Mouse (Mus musculus) kidney, postnatal 0 days (tissue): ENCODE data around the gene Inhba. TPM values are rescaled to one million over a fixed set of nuclear protein-coding genes. Genes with fewer than 3 reads are reported as not detected.

Experiments
- ATAC-seq: fragments of 200-750 bp; cut with Nextera tagmentation; replicated peaks from 2 replicates; pipeline ENCODE4 v1.8.0; 2017; ENCODE audit warnings: low read depth, moderate number of reproducible peaks, moderate TSS enrichment, moderate library complexity; ENCODE audit not compliant: low FRiP score
- DNase-seq: peaks from one replicate; pipeline ENCODE4 v3.0.0-alpha.2; 2016; ENCODE audit warnings: low spot score
- H3K27ac ChIP-seq: fragments of 300-500 bp; sonication (generic); 2 replicates; pipeline ENCODE4 v1.5.1; 2014; ENCODE audit warnings: mild to moderate bottlenecking
- H3K27me3 ChIP-seq: fragments of 300-500 bp; sonication (generic); 2 replicates; pipeline ENCODE4 v1.6.1; 2014; ENCODE audit warnings: low read length, mixed read lengths; ENCODE audit not compliant: insufficient read depth
- H3K36me3 ChIP-seq: fragments of 300-500 bp; sonication (generic); 2 replicates; pipeline ENCODE4 v1.6.1; 2014; ENCODE audit warnings: low read length, mixed read lengths; ENCODE audit not compliant: insufficient read depth
- H3K4me1 ChIP-seq: fragments of 300-500 bp; sonication (generic); replicated peaks from 2 replicates; pipeline ENCODE4 v1.6.1; 2014; ENCODE audit warnings: antibody characterized with exemption, low read length, mixed read lengths; ENCODE audit not compliant: insufficient read depth
- H3K4me2 ChIP-seq: fragments of 300-500 bp; sonication (generic); 2 replicates; pipeline ENCODE4 v1.6.1; 2014; ENCODE audit warnings: mild to moderate bottlenecking, low read length, moderate library complexity, mixed read lengths
- H3K4me3 ChIP-seq: fragments of 300-500 bp; sonication (generic); replicated peaks from 2 replicates; pipeline ENCODE4 v1.5.1; 2014; ENCODE audit warnings: low read depth, low read length
- H3K9ac ChIP-seq: fragments of 300-500 bp; sonication (generic); 2 replicates; pipeline ENCODE4 v1.6.1; 2014; ENCODE audit warnings: low read depth, low read length
- H3K9me3 ChIP-seq: fragments of 300-500 bp; sonication (generic); replicated peaks from 2 replicates; pipeline ENCODE4 v1.6.1; 2016; ENCODE audit warnings: low read length, inconsistent platforms, mixed read lengths
- CTCF ChIP-seq: IDR thresholded peaks from 2 replicates; pipeline ENCODE4 v1.5.1; 2016; ENCODE audit warnings: antibody characterized with exemption, low read depth, mild to moderate bottlenecking, moderate library complexity
- WGBS: fragments of 180-500 bp; shearing (Covaris S2); extraction: QIAGEN DNeasy Blood & Tissue Kit; methylation state at CpG from one replicate; pipeline ENCODE4 v1.1.7; 2014; 5-methylcytosine and 5-hydroxymethylcytosine counted together
- polyA plus RNA-seq: library from polyadenylated mRNA; unstranded; fragments of >200 nt; fragmentation: Nextera tagmentation; extraction: Ambion mirVana; gene quantifications from 2 replicates; pipeline ENCODE4 v1.2.1, GENCODE M21; 2015

Gene Inhba
- polyA plus RNA-seq, result 0.33 and 0.47 TPM in 2 replicates

- Histone ChIP-seq H3K9ac (peak within 1 kb of the TSS; percentile 53), H3K4me3 (peak within 1 kb of the TSS; percentile 51), H3K27ac (no peak within 1 kb of the TSS), H3K4me2 (peak within 1 kb of the TSS; percentile 82), H3K4me1 (0 out of 2 replicates have a peak, but pooled peaks cover 5% of the 10 kb centered on the region), H3K36me3 (no peaks in the 10 kb centered on the region), H3K27me3 (peaks cover 9% of the 10 kb centered on the region; the same call in 1 of the 2 replicates), H3K9me3 (no peaks in the 10 kb centered on the region)
- DNase-seq (peak; percentile 42), ATAC-seq (peak; percentile 30)
- WGBS, result 8% methylated on average over 31 of the region's 31 CpGs
- TF ChIP-seq CTCF, result no peak
Measured at GRCm38 (mm10) chr13:16011372-16012242, at the start of gene Inhba. Inhba (plus strand) TSS chr13:16011851.

- no peak overlapping the region for H3K4me2 ChIP-seq
- whole genome bisulfite sequencing, result 96% methylated on average over 1 of the region's 1 CpGs
- H3K9me3 ChIP-seq, result no peaks in the 10 kb centered on the region
- TF ChIP-seq CTCF, result no peak
- H3K4me1 ChIP-seq, result no peaks in the 10 kb centered on the region
- no peak overlapping the region for H3K27ac ChIP-seq
- H3K9ac ChIP-seq, result no peak overlapping the region
- ATAC-seq (no peak), DNase-seq (no peak)
- H3K36me3 ChIP-seq, result no peaks in the 10 kb centered on the region
- no peak overlapping the region for H3K4me3 ChIP-seq
- no peaks in the 10 kb centered on the region for H3K27me3 ChIP-seq
Measured at GRCm38 (mm10) chr13:15976584-15976983, 35.1 kb upstream of the Inhba start.

- no peak overlapping the region for H3K4me2 ChIP-seq
- no peaks in the 10 kb centered on the region for H3K4me1 ChIP-seq
- no peak overlapping the region for H3K9ac ChIP-seq
- TF ChIP-seq CTCF, result no peak
- no peaks in the 10 kb centered on the region for H3K27me3 ChIP-seq
- DNase-seq, result no peak
- WGBS, result 82% methylated on average over 3 of the region's 3 CpGs
- no peak overlapping the region for H3K27ac ChIP-seq
- H3K36me3 ChIP-seq, result no peaks in the 10 kb centered on the region
- H3K9me3 ChIP-seq, result no peaks in the 10 kb centered on the region
- no peak for ATAC-seq
- no peak overlapping the region for H3K4me3 ChIP-seq
Measured at GRCm38 (mm10) chr13:15979551-15979950, 32.1 kb upstream of the Inhba start.

- no peak overlapping the region for H3K27ac ChIP-seq
- H3K4me3 ChIP-seq, result no peak overlapping the region
- DNase-seq (no peak), ATAC-seq (no peak)
- no peaks in the 10 kb centered on the region for H3K9me3 ChIP-seq
- 77% methylated on average over 3 of the region's 3 CpGs for WGBS
- no peaks in the 10 kb centered on the region for H3K27me3 ChIP-seq
- no peak for TF ChIP-seq CTCF
- no peaks in the 10 kb centered on the region for H3K36me3 ChIP-seq
- H3K4me2 ChIP-seq, result no peak overlapping the region
- H3K9ac ChIP-seq, result no peak overlapping the region
- H3K4me1 ChIP-seq, result no peaks in the 10 kb centered on the region
Measured at GRCm38 (mm10) chr13:15982041-15982440, 29.6 kb upstream of the Inhba start.

- peak; percentile 62 for TF ChIP-seq CTCF
- ATAC-seq (no peak), DNase-seq (peak; percentile 21)
- no peak overlapping the region for H3K27ac ChIP-seq
- H3K27me3 ChIP-seq, result no peaks in the 10 kb centered on the region
- no peaks in the 10 kb centered on the region for H3K36me3 ChIP-seq
- H3K4me2 ChIP-seq, result no peak overlapping the region
- H3K4me1 ChIP-seq, result no peaks in the 10 kb centered on the region
- no peaks in the 10 kb centered on the region for H3K9me3 ChIP-seq
- 69% methylated on average over 2 of the region's 2 CpGs for WGBS
- H3K9ac ChIP-seq, result no peak overlapping the region
- H3K4me3 ChIP-seq, result no peak overlapping the region
Measured at GRCm38 (mm10) chr13:15985761-15986160, 25.9 kb upstream of the Inhba start.

- no peak for DNase-seq
- H3K4me2 ChIP-seq, result no peak overlapping the region
- ATAC-seq, result no peak
- H3K4me3 ChIP-seq, result no peak overlapping the region
- 87% methylated on average over 4 of the region's 4 CpGs for WGBS
- no peaks in the 10 kb centered on the region for H3K9me3 ChIP-seq
- H3K36me3 ChIP-seq, result no peaks in the 10 kb centered on the region
- TF ChIP-seq CTCF, result no peak
- H3K27ac ChIP-seq, result no peak overlapping the region
- H3K27me3 ChIP-seq, result no peaks in the 10 kb centered on the region
- no peak overlapping the region for H3K9ac ChIP-seq
- no peaks in the 10 kb centered on the region for H3K4me1 ChIP-seq
Measured at GRCm38 (mm10) chr13:15986172-15986571, 25.5 kb upstream of the Inhba start.
